Mouse (Mus musculus) MEL (cell line): ENCODE data around the gene Amhr2. TPM values are rescaled to one million over a fixed set of nuclear protein-coding genes. Genes with fewer than 3 reads are reported as not detected.

Experiments
- DNase-seq: peaks from one replicate; pipeline ENCODE4 v3.0.0; 2011; ENCODE audit warnings: low read depth, low spot score
- H3K27ac ChIP-seq: 2 replicates; pipeline ENCODE4 v1.5.1; 2012; ENCODE audit warnings: low read depth, mild to moderate bottlenecking, control low read depth, low read length, moderate library complexity; ENCODE audit not compliant: control insufficient read depth
- H3K27me3 ChIP-seq, 2 experiments: fragments of 150-350 bp in 1 of 2; sonication (generic) in 1 of 2; 2 replicates each; pipeline ENCODE4 v1.6.1; 2012; ENCODE audit warnings: low read length in 2 of 2, mild to moderate bottlenecking in 2 of 2, improper control_type of control experiment in 1 of 2, moderate library complexity in 1 of 2; ENCODE audit not compliant: insufficient read depth in 2 of 2, control insufficient read depth in 1 of 2
- H3K36me3 ChIP-seq, 2 experiments: 2 replicates each; pipeline ENCODE4 v1.6.1; 2012 to 2014; ENCODE audit warnings: low read length in 2 of 2, improper control_type of control experiment in 1 of 2, inconsistent platforms in 1 of 2, mild to moderate bottlenecking in 1 of 2; ENCODE audit not compliant: insufficient read depth in 2 of 2, control insufficient read depth in 1 of 2
- H3K4me1 ChIP-seq, 2 experiments: fragments of 150-350 bp in 1 of 2; sonication (generic) in 1 of 2; 2 replicates each; pipeline ENCODE4 v1.6.1; 2012; ENCODE audit warnings: low read length in 2 of 2, improper control_type of control experiment in 1 of 2, mild to moderate bottlenecking in 1 of 2; ENCODE audit not compliant: insufficient read depth in 2 of 2, control insufficient read depth in 1 of 2
- H3K4me3 ChIP-seq, 2 experiments: fragments of 150-350 bp in 1 of 2; sonication (generic) in 1 of 2; 2 replicates each; pipeline ENCODE4 v1.5.1; 2012; ENCODE audit warnings: low read depth in 2 of 2, low read length in 2 of 2, mild to moderate bottlenecking in 2 of 2, moderate library complexity in 2 of 2, control low read depth in 1 of 2, improper control_type of control experiment in 1 of 2; ENCODE audit not compliant: control insufficient read depth in 1 of 2, insufficient read depth in 1 of 2
- H3K79me2 ChIP-seq: 2 replicates; pipeline ENCODE4 v1.6.1; 2012; ENCODE audit warnings: mild to moderate bottlenecking, low read length, moderate library complexity; ENCODE audit not compliant: control insufficient read depth, poor library complexity, insufficient read depth
- H3K9ac ChIP-seq: 2 replicates; pipeline ENCODE4 v1.6.1; 2012; ENCODE audit warnings: low read depth, mild to moderate bottlenecking, control low read depth, low read length, moderate library complexity; ENCODE audit not compliant: control insufficient read depth, poor library complexity, severe bottlenecking
- H3K9me3 ChIP-seq: fragments of 150-350 bp; sonication (generic); replicated peaks from 2 replicates; pipeline ENCODE4 v1.6.1; 2012; ENCODE audit warnings: mild to moderate bottlenecking, low read length, improper control_type of control experiment, moderate library complexity; ENCODE audit not compliant: insufficient read depth
- BHLHE40 ChIP-seq: IDR thresholded peaks from 2 replicates; pipeline ENCODE4 v1.6.1; 2012; ENCODE audit warnings: low read depth, mild to moderate bottlenecking, inconsistent platforms, low read length, improper control_type of control experiment, borderline replicate concordance
- CHD1 ChIP-seq: IDR thresholded peaks from 2 replicates; pipeline ENCODE4 v1.6.1; 2012; ENCODE audit warnings: low read depth, mild to moderate bottlenecking, inconsistent platforms, low read length, improper control_type of control experiment
- CTCF ChIP-seq, 3 experiments: IDR thresholded peaks in 2 of 3; conservative IDR thresholded peaks in 1 of 3; 2 replicates each; pipeline ENCODE4 v1.5.1; 2011 to 2012; ENCODE audit warnings: low read length in 3 of 3, low read depth in 2 of 3, mild to moderate bottlenecking in 2 of 3, improper control_type of control experiment in 1 of 3, inconsistent platforms in 1 of 3, mixed read lengths in 1 of 3, moderate library complexity in 1 of 3; ENCODE audit not compliant: control insufficient read depth in 1 of 3, insufficient read depth in 1 of 3, poor library complexity in 1 of 3, severe bottlenecking in 1 of 3
- E2F4 ChIP-seq: IDR thresholded peaks from 2 replicates; pipeline ENCODE4 v1.6.1; 2011; ENCODE audit warnings: low read depth, low read length, improper control_type of control experiment, borderline replicate concordance
- ELF1 ChIP-seq: IDR thresholded peaks from 2 replicates; pipeline ENCODE4 v1.6.1; 2014; ENCODE audit warnings: low read depth, mild to moderate bottlenecking, inconsistent platforms, low read length, improper control_type of control experiment, moderate library complexity
- EP300 ChIP-seq, 2 experiments: IDR thresholded peaks; 2 replicates each; pipeline ENCODE4 v1.6.1; 2011; ENCODE audit warnings: improper control_type of control experiment in 2 of 2, low read length in 2 of 2, low read depth in 1 of 2, mild to moderate bottlenecking in 1 of 2
- ETS1 ChIP-seq: IDR thresholded peaks from 2 replicates; pipeline ENCODE4 v1.6.1; 2012; ENCODE audit warnings: low read depth, mild to moderate bottlenecking, inconsistent platforms, low read length, improper control_type of control experiment, moderate library complexity
- GABPA ChIP-seq: IDR thresholded peaks from 2 replicates; pipeline ENCODE4 v1.6.1; 2012; ENCODE audit warnings: low read depth, mild to moderate bottlenecking, inconsistent platforms, low read length, improper control_type of control experiment, moderate library complexity
- GATA1 ChIP-seq: IDR thresholded peaks from 2 replicates; pipeline ENCODE4 v1.6.1; 2011; ENCODE audit warnings: low read depth, low read length, improper control_type of control experiment
- HCFC1 ChIP-seq: IDR thresholded peaks from 2 replicates; pipeline ENCODE4 v1.6.1; 2012; ENCODE audit warnings: low read depth, mild to moderate bottlenecking, inconsistent platforms, low read length, improper control_type of control experiment, moderate library complexity
- JUND ChIP-seq: IDR thresholded peaks from 2 replicates; pipeline ENCODE4 v1.6.1; 2011; ENCODE audit warnings: low read depth, mild to moderate bottlenecking, improper control_type of control experiment, low read length
- KAT2A ChIP-seq: conservative IDR thresholded peaks from 2 replicates; pipeline ENCODE4 v1.6.1; 2012; ENCODE audit warnings: low read depth, low read length, improper control_type of control experiment, inconsistent platforms
- MAX ChIP-seq: IDR thresholded peaks from 2 replicates; pipeline ENCODE4 v1.6.1; 2011; ENCODE audit warnings: low read length, improper control_type of control experiment
- MAZ ChIP-seq: IDR thresholded peaks from 2 replicates; pipeline ENCODE4 v1.6.1; 2012; ENCODE audit warnings: low read depth, mild to moderate bottlenecking, inconsistent platforms, low read length, improper control_type of control experiment
- MEF2A ChIP-seq: IDR thresholded peaks from 2 replicates; pipeline ENCODE4 v1.6.1; 2014; ENCODE audit warnings: low read depth, mild to moderate bottlenecking, inconsistent platforms, low read length, improper control_type of control experiment; ENCODE audit not compliant: poor library complexity, insufficient replicate concordance, severe bottlenecking; ENCODE audit errors: extremely low read depth
- MXI1 ChIP-seq: IDR thresholded peaks from 2 replicates; pipeline ENCODE4 v1.6.1; 2011; ENCODE audit warnings: mild to moderate bottlenecking, low read depth, low read length, improper control_type of control experiment
- MYB ChIP-seq: IDR thresholded peaks from 2 replicates; pipeline ENCODE4 v1.6.1; 2011; ENCODE audit warnings: mild to moderate bottlenecking, low read depth, low read length, improper control_type of control experiment
- MYC ChIP-seq: IDR thresholded peaks from 2 replicates; pipeline ENCODE4 v1.6.1; 2011; ENCODE audit warnings: low read depth, mild to moderate bottlenecking, low read length, improper control_type of control experiment, moderate library complexity
- NELFE ChIP-seq: IDR thresholded peaks from 2 replicates; pipeline ENCODE4 v1.6.1; 2011; ENCODE audit warnings: low read depth, low read length, improper control_type of control experiment
- NRF1 ChIP-seq: IDR thresholded peaks from 2 replicates; pipeline ENCODE4 v1.6.1; 2014; ENCODE audit warnings: low read depth, mild to moderate bottlenecking, inconsistent platforms, low read length, improper control_type of control experiment, moderate library complexity; ENCODE audit not compliant: poor library complexity, insufficient read depth, severe bottlenecking
- POLR2A ChIP-seq, 2 experiments: IDR thresholded peaks; 2 replicates each; pipeline ENCODE4 v1.6.1; 2011 to 2012; ENCODE audit warnings: low read length in 2 of 2, mild to moderate bottlenecking in 2 of 2, control low read depth in 1 of 2, improper control_type of control experiment in 1 of 2, low read depth in 1 of 2, moderate library complexity in 1 of 2; ENCODE audit not compliant: control insufficient read depth in 1 of 2, insufficient read depth in 1 of 2, poor library complexity in 1 of 2
- POLR2AphosphoS2 ChIP-seq: IDR thresholded peaks from 2 replicates; pipeline ENCODE4 v1.6.1; 2011; ENCODE audit warnings: low read length, improper control_type of control experiment
- POLR2AphosphoS5 ChIP-seq: IDR thresholded peaks from 2 replicates; pipeline ENCODE4 v1.6.1; 2012; ENCODE audit warnings: low read depth, borderline replicate concordance, mild to moderate bottlenecking, inconsistent platforms, low read length, moderate library complexity, mixed read lengths
- RAD21 ChIP-seq: IDR thresholded peaks from 2 replicates; pipeline ENCODE4 v1.6.1; 2011; ENCODE audit warnings: mild to moderate bottlenecking, low read depth, low read length, improper control_type of control experiment
- RCOR1 ChIP-seq: IDR thresholded peaks from 2 replicates; pipeline ENCODE4 v1.6.1; 2012; ENCODE audit warnings: low read depth, mild to moderate bottlenecking, inconsistent platforms, low read length, improper control_type of control experiment
- SIN3A ChIP-seq: IDR thresholded peaks from 2 replicates; pipeline ENCODE4 v1.6.1; 2012; ENCODE audit warnings: low read length, improper control_type of control experiment, inconsistent platforms
- SMC3 ChIP-seq: IDR thresholded peaks from 2 replicates; pipeline ENCODE4 v1.6.1; 2011; ENCODE audit warnings: low read depth, low read length, improper control_type of control experiment
- TAL1 ChIP-seq: IDR thresholded peaks from 2 replicates; pipeline ENCODE4 v1.6.1; 2012; ENCODE audit warnings: mild to moderate bottlenecking, inconsistent platforms, low read length, moderate library complexity, mixed read lengths
- TBP ChIP-seq: IDR thresholded peaks from 2 replicates; pipeline ENCODE4 v1.8.0; 2011; ENCODE audit warnings: low read depth, low read length, improper control_type of control experiment
- TCF12 ChIP-seq: IDR thresholded peaks from 2 replicates; pipeline ENCODE4 v1.6.1; 2014; ENCODE audit warnings: low read depth, mild to moderate bottlenecking, inconsistent platforms, low read length, improper control_type of control experiment, moderate library complexity
- UBTF ChIP-seq: IDR thresholded peaks from 2 replicates; pipeline ENCODE4 v1.6.1; 2012; ENCODE audit warnings: low read depth, mild to moderate bottlenecking, inconsistent platforms, low read length, improper control_type of control experiment, moderate library complexity, borderline replicate concordance; ENCODE audit not compliant: insufficient read depth
- USF1 ChIP-seq: IDR thresholded peaks from 2 replicates; pipeline ENCODE4 v1.6.1; 2014; ENCODE audit warnings: low read depth, mild to moderate bottlenecking, inconsistent platforms, low read length, improper control_type of control experiment, moderate library complexity
- USF2 ChIP-seq, 2 experiments: IDR thresholded peaks; 2 replicates each; pipeline ENCODE4 v1.6.1; 2011 to 2012; ENCODE audit warnings: improper control_type of control experiment in 2 of 2, low read length in 2 of 2, borderline replicate concordance in 1 of 2, inconsistent platforms in 1 of 2, low read depth in 1 of 2, mild to moderate bottlenecking in 1 of 2; ENCODE audit not compliant: insufficient read depth in 1 of 2
- ZC3H11A ChIP-seq: IDR thresholded peaks from 2 replicates; pipeline ENCODE4 v1.6.1; 2012; ENCODE audit warnings: low read depth, mild to moderate bottlenecking, inconsistent platforms, low read length, improper control_type of control experiment
- ZKSCAN1 ChIP-seq: IDR thresholded peaks from 2 replicates; pipeline ENCODE4 v1.6.1; 2012; ENCODE audit warnings: low read depth, mild to moderate bottlenecking, inconsistent platforms, low read length, improper control_type of control experiment, moderate library complexity
- ZMIZ1 ChIP-seq: IDR thresholded peaks from 2 replicates; pipeline ENCODE4 v1.6.1; 2012; ENCODE audit warnings: low read depth, mild to moderate bottlenecking, inconsistent platforms, low read length, improper control_type of control experiment, moderate library complexity
- ZNF384 ChIP-seq: IDR thresholded peaks from 2 replicates; pipeline ENCODE4 v1.6.1; 2012; ENCODE audit warnings: low read depth, mild to moderate bottlenecking, inconsistent platforms, low read length, improper control_type of control experiment
- polyA plus RNA-seq, 2 experiments: library from polyadenylated mRNA; stranded (reverse) in 1 of 2; unstranded in 1 of 2; fragments of >175 nt in 1 of 2; fragments of >200 nt in 1 of 2; gene quantifications; 2 replicates each; pipeline versions ENCODE4 v1.2.1 to v1.2.4; 2012; ENCODE audit warnings: low replicate concordance in 2 of 2, low read depth in 1 of 2; ENCODE audit not compliant: insufficient read length in 2 of 2, insufficient read depth in 1 of 2, missing spikeins in 1 of 2
- total RNA-seq: library from RNA; depleted of rRNA; stranded (reverse); fragments of 300-350 nt; gene quantifications from 2 replicates; pipeline ENCODE4 v1.2.3, GENCODE M21; 2012

Gene Amhr2
- total and polyA plus RNA-seq, 3 experiments, result 6.9 to 22.7 TPM; not detected in 1

- H3K27ac ChIP-seq, result peak within 1 kb of the TSS; percentile 95
- H3K4me1 ChIP-seq, result peaks cover 6 to 9% of the 10 kb centered on the region in 2 experiments; a peak in 2 of 4 replicates
- H3K27me3 ChIP-seq, result no peaks in the 10 kb centered on the region
- peak within 1 kb of the TSS; percentile 81 to 92 for H3K4me3 ChIP-seq
- peak within 1 kb of the TSS; percentile 99 for H3K9ac ChIP-seq
- H3K9me3 ChIP-seq, result no peaks in the 10 kb centered on the region
- H3K79me2 ChIP-seq, result peaks cover 34% of the 10 kb centered on the region
- H3K36me3 ChIP-seq, result peaks cover 26 to 34% of the 10 kb centered on the region in 2 experiments
- peak; percentile 100 for DNase-seq
- peak; percentile 72 for TF ChIP-seq GATA1
- no peak for TF ChIP-seq USF2 (IDR thresholded peaks at IDR 0.05; ENCODE audit: borderline replicate concordance in 1 of 2, insufficient read depth in 1 of 2, low read depth in 1 of 2, low read length in 2 of 2)
- no peak for TF ChIP-seq RCOR1
- no peak for TF ChIP-seq BHLHE40
- TF ChIP-seq CHD1, result no peak
- peak; percentile 84 for TF ChIP-seq NELFE
- no peak for TF ChIP-seq ZNF384
- TF ChIP-seq POLR2AphosphoS2, result peak; percentile 60
- peak; percentile 96 for TF ChIP-seq MAZ
- TF ChIP-seq SIN3A, result peak; percentile 92
- TF ChIP-seq KAT2A, result peak; percentile 89
- TF ChIP-seq ETS1, result peak; percentile 5; the same call in 1 of the 2 replicates
- peak; percentile 91 for TF ChIP-seq ELF1
- no peak for TF ChIP-seq ZKSCAN1
- peak; percentile 79 for TF ChIP-seq TCF12
- TF ChIP-seq TAL1, result no peak
- TF ChIP-seq HCFC1, result peak; percentile 94
- TF ChIP-seq ZMIZ1, result peak; percentile 64
- TF ChIP-seq MEF2A, result no peak
- TF ChIP-seq ZC3H11A, result no peak
- no peak for TF ChIP-seq POLR2AphosphoS5
- no peak for TF ChIP-seq E2F4
- no peak for TF ChIP-seq RAD21
- TF ChIP-seq SMC3, result no peak
- TF ChIP-seq JUND, result no peak
- TF ChIP-seq MYC, result peak; percentile 71; the same call in 1 of the 2 replicates
- TF ChIP-seq USF1, result 0 out of 2 replicates have a peak, but pooled peaks have one; percentile 35
- TF ChIP-seq GABPA, result peak; percentile 86; the same call in 1 of the 2 replicates
- peak in 1 of 2 experiments; percentile 65; a peak in 1 of 4 replicates for TF ChIP-seq POLR2A (IDR thresholded peaks at IDR 0.05; ENCODE audit: control insufficient read depth in 1 of 2, insufficient read depth in 1 of 2, low read depth in 1 of 2, low read length in 2 of 2, poor library complexity in 1 of 2)
- peak; percentile 87 to 94 (median 88) for TF ChIP-seq CTCF (IDR thresholded peaks at IDR 0.05 in 2 of 3, conservative IDR thresholded peaks at IDR 0.05 in 1 of 3; ENCODE audit: control insufficient read depth in 1 of 3, insufficient read depth in 1 of 3, low read depth in 2 of 3, low read length in 3 of 3, poor library complexity in 1 of 3, severe bottlenecking in 1 of 3)
- peak; percentile 61; the same call in 1 of the 2 replicates for TF ChIP-seq NRF1
- no peak for TF ChIP-seq UBTF
- peak; percentile 50; the same call in 1 of the 2 replicates for TF ChIP-seq MXI1
- TF ChIP-seq EP300 (IDR thresholded peaks at IDR 0.05; ENCODE audit: low read depth in 1 of 2, low read length in 2 of 2), result no peak
- TF ChIP-seq TBP, result peak; percentile 89
- no peak for TF ChIP-seq MYB
- TF ChIP-seq MAX, result peak; percentile 29; the same call in 1 of the 2 replicates
Measured at GRCm38 (mm10) chr15:102470183-102470604, 25.0 kb downstream of the Amhr2 start, which contains the start of gene Pcbp2. Pcbp2 (plus strand) TSS chr15:102470539.
